Mouse (Mus musculus) cortical plate, adult 2 months (tissue): Measurements from ENCODE around the gene Tut4. TPM values are rescaled to one million over a fixed set of nuclear protein-coding genes. Genes with fewer than 3 reads are reported as not detected.

Source experiments
- H3K27ac ChIP-seq: fragments of 200-500 bp; 2 replicates; pipeline ENCODE4 v1.5.1; 2012; ENCODE audit warnings: low read length, control low read depth, inconsistent platforms; ENCODE audit not compliant: insufficient read depth
- H3K4me1 ChIP-seq: fragments of 200-500 bp; 2 replicates; pipeline ENCODE4 v1.6.1; 2011; ENCODE audit warnings: low read length; ENCODE audit not compliant: control insufficient read depth, insufficient read depth
- H3K4me3 ChIP-seq: fragments of 200-500 bp; 2 replicates; pipeline ENCODE4 v1.5.1; 2011; ENCODE audit warnings: mild to moderate bottlenecking, low read length, control low read depth; ENCODE audit not compliant: insufficient read depth
- CTCF ChIP-seq: fragments of 200-500 bp; IDR thresholded peaks from 2 replicates; pipeline ENCODE4 v1.5.1; 2011; ENCODE audit warnings: mild to moderate bottlenecking, control low read depth, low read length; ENCODE audit not compliant: insufficient read depth; ENCODE audit errors: extremely low read depth
- POLR2A ChIP-seq: fragments of 200-500 bp; IDR thresholded peaks from 2 replicates; pipeline ENCODE4 v1.6.1; 2011; ENCODE audit warnings: mild to moderate bottlenecking, low read length, control low read depth; ENCODE audit not compliant: insufficient read depth; ENCODE audit errors: extremely low read depth
- polyA plus RNA-seq: library from polyadenylated mRNA; depleted of rRNA; stranded (reverse); fragments of >200 nt; gene quantifications from 2 replicates; pipeline ENCODE4 v1.2.3, GENCODE M21; 2012; rRNA removed

Gene Tut4
- polyA plus RNA-seq, result 62.3 and 65.6 TPM in 2 replicates

- peak within 1 kb of the TSS; percentile 87 for H3K27ac ChIP-seq
- peaks cover 2% of the 10 kb centered on the region; the same call in 1 of the 2 replicates for H3K4me1 ChIP-seq
- TF ChIP-seq CTCF, result no peak
- peak; percentile 63 for TF ChIP-seq POLR2A
- H3K4me3 ChIP-seq, result peak within 1 kb of the TSS; percentile 65
Measured at GRCm38 (mm10) chr4:108459231-108460155, at the start of gene Tut4. Tut4 (plus strand) TSS chr4:108459426.

DNA sequence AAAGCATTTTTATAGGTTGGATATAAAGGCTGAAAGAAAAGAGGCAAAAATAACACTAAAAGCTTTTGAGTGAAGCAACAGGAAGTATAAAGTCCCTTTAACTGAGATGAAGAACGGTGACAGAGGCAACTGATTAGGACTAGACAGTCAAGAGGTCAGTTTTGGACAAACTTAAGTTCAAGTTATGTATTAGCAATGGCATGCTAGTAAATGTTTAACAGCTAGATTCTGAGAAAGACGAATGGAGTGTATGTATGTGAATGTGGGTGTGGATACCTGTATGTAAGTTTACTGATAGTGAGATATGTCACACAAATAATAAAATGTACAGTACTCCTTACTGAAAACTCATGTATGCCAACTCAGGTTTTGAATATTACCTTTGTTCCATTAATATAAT is 34.6 kb upstream of the Tut4 start:
- TF ChIP-seq CTCF, result no peak
- TF ChIP-seq POLR2A, result no peak
- Histone ChIP-seq H3K4me1 (no peaks in the 10 kb centered on the region), H3K27ac (no peak overlapping the region), H3K4me3 (no peak overlapping the region)

- Histone ChIP-seq H3K4me3 (no peak overlapping the region), H3K27ac (no peak overlapping the region), H3K4me1 (no peaks in the 10 kb centered on the region)
- TF ChIP-seq POLR2A, result no peak
- no peak for TF ChIP-seq CTCF
Measured at GRCm38 (mm10) chr4:108427719-108428340, 31.4 kb upstream of the Tut4 start.

DNA sequence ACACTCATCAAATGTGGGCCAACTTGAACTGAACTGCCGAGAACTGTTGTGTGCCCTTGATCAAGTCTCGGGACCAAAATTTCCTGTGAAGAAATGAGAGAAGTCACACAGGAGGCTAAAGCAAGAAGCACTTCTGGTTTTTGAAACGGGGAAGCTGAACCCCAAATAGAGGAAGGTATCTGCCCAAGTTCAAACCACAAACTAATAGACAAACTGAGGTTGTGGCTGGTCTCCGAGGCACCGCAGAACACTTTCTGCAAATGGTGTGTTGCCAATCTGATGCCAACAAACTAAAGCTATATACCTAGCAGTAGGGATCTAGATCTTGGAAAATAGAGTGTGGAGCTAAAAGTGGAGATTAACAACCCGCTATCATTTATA is 30.9 kb upstream of the Tut4 start:
- H3K27ac ChIP-seq, result no peak overlapping the region
- no peak for TF ChIP-seq POLR2A
- TF ChIP-seq CTCF, result no peak
- no peak overlapping the region for H3K4me3 ChIP-seq
- H3K4me1 ChIP-seq, result no peaks in the 10 kb centered on the region

GRCm38 (mm10) chr4:108430656-108431560 is 28.3 kb upstream of the Tut4 start:
- TF ChIP-seq CTCF, result no peak
- TF ChIP-seq POLR2A, result no peak
- H3K4me3 ChIP-seq, result no peak overlapping the region
- no peaks in the 10 kb centered on the region for H3K4me1 ChIP-seq
- no peak overlapping the region for H3K27ac ChIP-seq

GRCm38 (mm10) chr4:108431561-108431936 is 27.7 kb upstream of the Tut4 start:
- H3K4me3 ChIP-seq, result no peak overlapping the region
- H3K27ac ChIP-seq, result no peak overlapping the region
- TF ChIP-seq CTCF, result no peak
- TF ChIP-seq POLR2A, result no peak
- no peaks in the 10 kb centered on the region for H3K4me1 ChIP-seq

- Histone ChIP-seq H3K27ac (no peak overlapping the region), H3K4me1 (no peaks in the 10 kb centered on the region), H3K4me3 (no peak overlapping the region)
- TF ChIP-seq CTCF (no peak), POLR2A (no peak)
Measured at GRCm38 (mm10) chr4:108433341-108433740, 25.9 kb upstream of the Tut4 start.

GRCm38 (mm10) chr4:108434221-108434620 is 25.0 kb upstream of the Tut4 start:
- H3K4me3 ChIP-seq, result no peak overlapping the region
- no peak for TF ChIP-seq CTCF
- TF ChIP-seq POLR2A, result no peak
- no peaks in the 10 kb centered on the region for H3K4me1 ChIP-seq
- H3K27ac ChIP-seq, result no peak overlapping the region

- H3K4me1 ChIP-seq, result no peaks in the 10 kb centered on the region
- no peak overlapping the region for H3K4me3 ChIP-seq
- H3K27ac ChIP-seq, result no peak overlapping the region
- no peak for TF ChIP-seq CTCF
Measured at GRCm38 (mm10) chr4:108434781-108435180, 24.4 kb upstream of the Tut4 start.
